Mouse (Mus musculus): ENCODE data around the gene Abraxas1. TPM values are rescaled to one million over a fixed set of nuclear protein-coding genes. Genes with fewer than 3 reads are reported as not detected.

Gene Abraxas1
- polyA plus RNA-seq, 1 experiment from 2014 or later, result 24.3 TPM

- Histone ChIP-seq H3K9ac (peak overlapping the region; percentile 97; the same call in 1 of the 2 replicates), H3K36me3 (peaks cover 19% of the 10 kb centered on the region), H3K4me3 (peak overlapping the region; percentile 86), H3K27me3 (replicated peaks) (no peaks in the 10 kb centered on the region), H3K9me3 (replicated peaks) (no peaks in the 10 kb centered on the region), H3K4me1 (peaks cover 15% of the 10 kb centered on the region), H3K4me2 (peak overlapping the region; percentile 83), H3K27ac (no peak overlapping the region)
- 71% methylated on average over 8 of the region's 8 CpGs for WGBS (ENCODE audit: insufficient replicate concordance)
- no peak for ATAC-seq
These were observed 610 bp upstream of the Abraxas1 start for GRCm38 (mm10) chr5:100821375-100821774.

- H3K4me3 ChIP-seq, result peak overlapping the region; percentile 86
- peak; percentile 63 for ATAC-seq
- 22% methylated on average over 16 of the region's 16 CpGs for WGBS (ENCODE audit: insufficient replicate concordance)
- H3K36me3 ChIP-seq, result peaks cover 30% of the 10 kb centered on the region
- peak overlapping the region; percentile 87 for H3K27ac ChIP-seq
- no peaks in the 10 kb centered on the region for H3K9me3 ChIP-seq (replicated peaks)
- H3K4me1 ChIP-seq, result peaks cover 15% of the 10 kb centered on the region
- H3K9ac ChIP-seq, result peak overlapping the region; percentile 97
- H3K27me3 ChIP-seq (replicated peaks), result no peaks in the 10 kb centered on the region
- H3K4me2 ChIP-seq, result peak overlapping the region; percentile 83
These were observed 941 bp downstream of the Abraxas1 start for GRCm38 (mm10) chr5:100819568-100820480.

GRCm38 (mm10) chr5:100818341-100818740, 2.4 kb downstream of the Abraxas1 start:
- no peaks in the 10 kb centered on the region for H3K9me3 ChIP-seq (replicated peaks)
- peaks cover 43% of the 10 kb centered on the region for H3K36me3 ChIP-seq
- no peak overlapping the region for H3K4me2 ChIP-seq
- no peak overlapping the region for H3K27ac ChIP-seq
- no peak overlapping the region for H3K4me3 ChIP-seq
- ATAC-seq, result no peak
- H3K4me1 ChIP-seq, result peaks cover 15% of the 10 kb centered on the region
- no peaks in the 10 kb centered on the region for H3K27me3 ChIP-seq (replicated peaks)
- 87% methylated on average over 4 of the region's 4 CpGs for WGBS (ENCODE audit: insufficient replicate concordance)
- no peak overlapping the region for H3K9ac ChIP-seq

- under 1% methylated on average over 66 of the region's 67 CpGs for WGBS (ENCODE audit: insufficient replicate concordance)
- Histone ChIP-seq H3K36me3 (peaks cover 58% of the 10 kb centered on the region), H3K4me3 (peak within 1 kb of the TSS; percentile 95), H3K9me3 (replicated peaks) (no peaks in the 10 kb centered on the region), H3K4me2 (peak within 1 kb of the TSS; percentile 92), H3K27me3 (replicated peaks) (no peaks in the 10 kb centered on the region), H3K9ac (peak within 1 kb of the TSS; percentile 89), H3K4me1 (peaks cover 24% of the 10 kb centered on the region), H3K27ac (peak within 1 kb of the TSS; percentile 75)
- ATAC-seq, result peak; percentile 97
These were observed 22.5 kb downstream of the Abraxas1 start, which contains the start of the genes Helq and Mrps18c for GRCm38 (mm10) chr5:100798165-100798860. Gene Helq (minus strand): TSS chr5:100798598. Gene Mrps18c (plus strand): TSS chr5:100798627.

- no peaks in the 10 kb centered on the region for H3K9me3 ChIP-seq (replicated peaks)
- WGBS (ENCODE audit: insufficient replicate concordance), result 74% methylated on average over 5 of the region's 5 CpGs
- ATAC-seq, result no peak
- H3K4me1 ChIP-seq, result peaks cover 21% of the 10 kb centered on the region
- H3K4me3 ChIP-seq, result no peak overlapping the region
- H3K27ac ChIP-seq, result no peak overlapping the region
- H3K36me3 ChIP-seq, result peaks cover 78% of the 10 kb centered on the region
- no peaks in the 10 kb centered on the region for H3K27me3 ChIP-seq (replicated peaks)
- no peak overlapping the region for H3K4me2 ChIP-seq
- no peak overlapping the region for H3K9ac ChIP-seq
These were observed 26.7 kb downstream of the Abraxas1 start for GRCm38 (mm10) chr5:100794084-100794483.

GRCm38 (mm10) chr5:100792261-100792660, 28.5 kb downstream of the Abraxas1 start:
- Histone ChIP-seq H3K27me3 (replicated peaks) (no peaks in the 10 kb centered on the region), H3K27ac (no peak overlapping the region), H3K9me3 (replicated peaks) (no peaks in the 10 kb centered on the region), H3K4me3 (no peak overlapping the region), H3K4me1 (peaks cover 14% of the 10 kb centered on the region), H3K36me3 (peaks cover 97% of the 10 kb centered on the region), H3K4me2 (no peak overlapping the region), H3K9ac (no peak overlapping the region)
- ATAC-seq, result no peak
- WGBS (ENCODE audit: insufficient replicate concordance), result 88% methylated on average over 7 of the region's 7 CpGs

- Histone ChIP-seq H3K36me3 (peaks cover 99% of the 10 kb centered on the region), H3K4me2 (no peak overlapping the region), H3K9me3 (replicated peaks) (no peaks in the 10 kb centered on the region), H3K4me3 (no peak overlapping the region), H3K4me1 (0 out of 2 replicates have a peak, but pooled peaks cover 1% of the 10 kb centered on the region), H3K27ac (no peak overlapping the region), H3K9ac (no peak overlapping the region), H3K27me3 (replicated peaks) (no peaks in the 10 kb centered on the region)
- no peak for ATAC-seq
- 86% methylated on average over 9 of the region's 9 CpGs for WGBS (ENCODE audit: insufficient replicate concordance)
These were observed 33.2 kb downstream of the Abraxas1 start for GRCm38 (mm10) chr5:100787527-100787926.

GRCm38 (mm10) chr5:100779002-100779401, 41.8 kb downstream of the Abraxas1 start:
- no peaks in the 10 kb centered on the region for H3K4me1 ChIP-seq
- H3K36me3 ChIP-seq, result peaks cover 94% of the 10 kb centered on the region

GRCm38 (mm10) chr5:100776900-100777299, 43.9 kb downstream of the Abraxas1 start:
- Histone ChIP-seq H3K4me3 (no peak overlapping the region), H3K9me3 (replicated peaks) (no peaks in the 10 kb centered on the region), H3K4me2 (no peak overlapping the region), H3K9ac (no peak overlapping the region), H3K27ac (no peak overlapping the region), H3K27me3 (replicated peaks) (no peaks in the 10 kb centered on the region), H3K4me1 (no peaks in the 10 kb centered on the region), H3K36me3 (peaks cover 92% of the 10 kb centered on the region)
- ATAC-seq, result no peak
- 85% methylated on average over 5 of the region's 5 CpGs for WGBS (ENCODE audit: insufficient replicate concordance)

More at GRCm38 (mm10) chr5:100779002-100779401, 41.8 kb downstream of the Abraxas1 start:
- WGBS (ENCODE audit: insufficient replicate concordance), result 92% methylated on average over 13 of the region's 13 CpGs
- no peaks in the 10 kb centered on the region for H3K9me3 ChIP-seq (replicated peaks)
- H3K4me3 ChIP-seq, result no peak overlapping the region
- H3K9ac ChIP-seq, result no peak overlapping the region
- H3K27me3 ChIP-seq (replicated peaks), result no peaks in the 10 kb centered on the region
- H3K27ac ChIP-seq, result no peak overlapping the region
- no peak for ATAC-seq
- H3K4me2 ChIP-seq, result no peak overlapping the region

GRCm38 (mm10) chr5:100775778-100776404, 44.9 kb downstream of the Abraxas1 start:
- 83% methylated on average over 13 of the region's 13 CpGs for WGBS (ENCODE audit: insufficient replicate concordance)
- Histone ChIP-seq H3K27me3 (replicated peaks) (no peaks in the 10 kb centered on the region), H3K9me3 (replicated peaks) (no peaks in the 10 kb centered on the region), H3K4me1 (no peaks in the 10 kb centered on the region), H3K9ac (no peak overlapping the region), H3K36me3 (peaks cover 92% of the 10 kb centered on the region), H3K4me3 (no peak overlapping the region), H3K4me2 (no peak overlapping the region), H3K27ac (no peak overlapping the region)
- no peak for ATAC-seq

- Histone ChIP-seq H3K9me3 (replicated peaks) (no peaks in the 10 kb centered on the region), H3K4me1 (no peaks in the 10 kb centered on the region), H3K36me3 (peaks cover 94% of the 10 kb centered on the region), H3K9ac (no peak overlapping the region), H3K4me2 (no peak overlapping the region), H3K4me3 (no peak overlapping the region), H3K27me3 (replicated peaks) (no peaks in the 10 kb centered on the region), H3K27ac (no peak overlapping the region)
- ATAC-seq, result no peak
- 89% methylated on average over 4 of the region's 4 CpGs for WGBS (ENCODE audit: insufficient replicate concordance)
These were observed 49.2 kb downstream of the Abraxas1 start for GRCm38 (mm10) chr5:100771575-100771974.

Data from liver, embryonic 12.5 days (tissue).